Mouse (Mus musculus) G1E (cell line): ENCODE results near the gene Bex4.

Experiments
- CTCF ChIP-seq: IDR thresholded peaks from 2 replicates; pipeline ENCODE4 v1.5.1; 2012; ENCODE audit warnings: low read depth, low read length, inconsistent platforms, mixed read lengths
- GATA1 ChIP-seq: IDR thresholded peaks from 2 replicates; pipeline ENCODE4 v1.6.1; 2012; ENCODE audit warnings: borderline replicate concordance, low read length, inconsistent platforms, mixed read lengths
- TAL1 ChIP-seq: conservative IDR thresholded peaks from 2 replicates; pipeline ENCODE4 v1.6.1; 2012; ENCODE audit warnings: low read depth, low read length, inconsistent platforms, mixed read lengths

DNA sequence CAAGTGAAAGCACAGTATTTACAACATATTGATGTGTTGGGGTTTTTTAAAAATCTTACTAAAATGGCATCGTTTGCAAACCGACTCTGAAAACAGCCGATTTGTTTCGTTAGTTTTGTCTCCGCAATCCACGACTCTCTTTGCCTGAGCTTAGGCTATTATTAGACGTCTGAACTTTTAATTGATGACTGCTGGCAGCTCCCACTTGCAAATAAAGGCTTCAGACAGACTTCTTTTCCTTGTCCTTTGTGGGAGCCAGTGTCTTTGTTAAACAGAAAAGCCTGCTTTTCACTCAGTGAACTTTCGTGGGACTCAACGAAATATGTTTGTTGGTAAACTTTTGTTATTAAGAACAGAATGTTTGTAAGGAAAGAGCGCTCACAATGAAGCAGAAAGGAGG, 34.0 kb downstream of the Bex4 start:
- TF ChIP-seq CTCF, result no peak
- no peak for TF ChIP-seq GATA1
- no peak for TF ChIP-seq TAL1
